Mouse (Mus musculus) brain, embryonic 14.5 days (tissue): ENCODE measurements around the gene Hibch.

Source experiments
- CTCF ChIP-seq: fragments of 200-500 bp; IDR thresholded peaks from 2 replicates; pipeline ENCODE4 v1.5.1; 2012; ENCODE audit warnings: inconsistent platforms, mild to moderate bottlenecking, moderate library complexity, borderline replicate concordance; ENCODE audit not compliant: insufficient read depth, insufficient read length; ENCODE audit errors: extremely low read depth
- POLR2A ChIP-seq: fragments of 200-500 bp; IDR thresholded peaks from 2 replicates; pipeline ENCODE4 v1.6.1; 2012; ENCODE audit warnings: mild to moderate bottlenecking, inconsistent platforms, borderline replicate concordance; ENCODE audit not compliant: poor library complexity, insufficient read depth, insufficient read length, severe bottlenecking; ENCODE audit errors: extremely low read depth

GRCm38 (mm10) chr1:52953548-52953947 lies 108.8 kb downstream of the Hibch start:
- TF ChIP-seq CTCF (no peak), POLR2A (no peak)
